Mouse (Mus musculus) gonadal fat pad, adult 2 months (tissue): ENCODE data around the gene Evc2. TPM values are rescaled to one million over a fixed set of nuclear protein-coding genes. Genes with fewer than 3 reads are reported as not detected.

Experiments used
- DNase-seq: peaks from one replicate; pipeline ENCODE4 v3.0.0-alpha.2; 2012; ENCODE audit warnings: low read depth
- polyA plus RNA-seq: library from polyadenylated mRNA; depleted of rRNA; stranded (reverse); fragments of >200 nt; gene quantifications from 2 replicates; pipeline ENCODE4 v1.2.3, GENCODE M21; 2012; rRNA removed

Evc2 gene
- polyA plus RNA-seq, 1 experiment, result 12.5 TPM

GRCm38 (mm10) chr5:37472025-37472608 is 133.8 kb downstream of the Evc2 start:
- DNase-seq, result no peak

Other genes starting within 250 kb of the Evc2 start
- gene Crmp1, start 96.6 kb upstream of the Evc2 start, polyA plus RNA-seq, result 0.14 and 0.30 TPM in 2 replicates
- 9.8 and 10.9 TPM in 2 replicates for gene Evc, start 1.6 kb upstream of the Evc2 start, polyA plus RNA-seq